Mouse (Mus musculus) G1E (cell line): Measurements from ENCODE around the gene Ick. TPM values are rescaled to one million over a fixed set of nuclear protein-coding genes. Genes with fewer than 3 reads are reported as not detected.
"Not testable (repeated sequence)": the region's sequence is repeated elsewhere in the genome, so short reads cannot be mapped to it uniquely, and the experiment has no call there.

Experiments
- ATAC-seq: 2 replicates; pipeline ENCODE4 v1.8.0; 2016; ENCODE audit warnings: mild to moderate bottlenecking; ENCODE audit not compliant: insufficient number of reproducible peaks, poor library complexity, low FRiP score, severe bottlenecking; ENCODE audit errors: extremely low read depth
- DNase-seq: peaks from one replicate; pipeline ENCODE4 v3.0.0; 2012; ENCODE audit warnings: low spot score
- H3K27me3 ChIP-seq: 2 replicates; pipeline ENCODE4 v1.6.1; 2012; ENCODE audit warnings: mild to moderate bottlenecking, low read length, inconsistent platforms; ENCODE audit not compliant: insufficient read depth
- H3K36me3 ChIP-seq: replicated peaks from 2 replicates; pipeline ENCODE3; 2012; ENCODE audit warnings: mild to moderate bottlenecking, inconsistent platforms
- H3K4me1 ChIP-seq: 2 replicates; pipeline ENCODE4 v1.6.1; 2012; ENCODE audit warnings: low read depth, low read length, inconsistent platforms, mixed read lengths; ENCODE audit not compliant: insufficient read depth
- H3K4me3 ChIP-seq: 2 replicates; pipeline ENCODE4 v1.5.1; 2012; ENCODE audit warnings: low read depth, mild to moderate bottlenecking, inconsistent platforms, low read length, moderate library complexity, mixed read lengths
- H3K9me3 ChIP-seq: replicated peaks from 2 replicates; pipeline ENCODE4 v1.6.1; 2012; ENCODE audit warnings: inconsistent platforms
- CTCF ChIP-seq: IDR thresholded peaks from 2 replicates; pipeline ENCODE4 v1.5.1; 2012; ENCODE audit warnings: low read depth, low read length, inconsistent platforms, mixed read lengths
- GATA1 ChIP-seq: IDR thresholded peaks from 2 replicates; pipeline ENCODE4 v1.6.1; 2012; ENCODE audit warnings: borderline replicate concordance, low read length, inconsistent platforms, mixed read lengths
- GATA2 ChIP-seq: IDR thresholded peaks from 2 replicates; pipeline ENCODE4 v1.6.1; 2012; ENCODE audit warnings: low read depth, low read length, inconsistent platforms, borderline replicate concordance
- POLR2AphosphoS5 ChIP-seq: IDR thresholded peaks from 2 replicates; pipeline ENCODE4 v1.6.1; 2012; ENCODE audit warnings: low read depth, low read length, inconsistent platforms; ENCODE audit not compliant: insufficient replicate concordance
- TAL1 ChIP-seq: conservative IDR thresholded peaks from 2 replicates; pipeline ENCODE4 v1.6.1; 2012; ENCODE audit warnings: low read depth, low read length, inconsistent platforms, mixed read lengths
- polyA plus RNA-seq: library from polyadenylated mRNA; stranded (reverse); fragments of >175 nt; gene quantifications from 2 replicates; pipeline ENCODE4 v1.2.3, GENCODE M21; 2012
- total RNA-seq, 2 experiments: library from RNA; stranded (forward) in 1 of 2; stranded (reverse) in 1 of 2; fragments of 200-1000 nt in 1 of 2; fragments of >200 nt in 1 of 2; fragmentation: Nextera tagmentation in 1 of 2; gene quantifications; 2 replicates each; pipeline ENCODE4 v1.2.3; 2014 to 2017

The Ick gene
- total and polyA plus RNA-seq, 3 experiments, result 14.9 to 59.1 (median 18.8) TPM

- Histone ChIP-seq H3K4me1 (peaks cover 13% of the 10 kb centered on the region), H3K36me3 (no peaks in the 10 kb centered on the region), H3K4me3 (no peak overlapping the region; the same call in 1 of the 2 replicates), H3K9me3 (no peaks in the 10 kb centered on the region), H3K27me3 (no peaks in the 10 kb centered on the region)
- DNase-seq, result no peak
- no peak for ATAC-seq
- TF ChIP-seq GATA1 (no peak), TAL1 (no peak)
Observed at GRCm38 (mm10) chr9:78176831-78177230, 67.8 kb downstream of the Ick start.

GRCm38 (mm10) chr9:78178197-78178596 lies 69.2 kb downstream of the Ick start:
- Histone ChIP-seq H3K36me3 (no peaks in the 10 kb centered on the region), H3K27me3 (no peaks in the 10 kb centered on the region), H3K9me3 (no peaks in the 10 kb centered on the region), H3K4me3 (no peak overlapping the region), H3K4me1 (peaks cover 13% of the 10 kb centered on the region)
- no peak for TF ChIP-seq CTCF
- TF ChIP-seq POLR2AphosphoS5, result no peak
- no peak for TF ChIP-seq GATA1
- no peak for TF ChIP-seq GATA2
- no peak for TF ChIP-seq TAL1
- ATAC-seq (no peak), DNase-seq (no peak)

- no peaks in the 10 kb centered on the region for H3K36me3 ChIP-seq
- no peaks in the 10 kb centered on the region for H3K9me3 ChIP-seq
- H3K4me1 ChIP-seq, result peaks cover 13% of the 10 kb centered on the region
- no peaks in the 10 kb centered on the region for H3K27me3 ChIP-seq
- ATAC-seq, result no peak
- no peak for DNase-seq
- TF ChIP-seq CTCF (no peak), POLR2AphosphoS5 (no peak), TAL1 (no peak), GATA1 (no peak), GATA2 (no peak)
- no peak overlapping the region for H3K4me3 ChIP-seq
Observed at GRCm38 (mm10) chr9:78179071-78179470, 70.1 kb downstream of the Ick start.

GRCm38 (mm10) chr9:78182474-78182873 lies 73.5 kb downstream of the Ick start, which contains the start of gene Gsta4:
Gene Gsta4, plus strand, starts transcription at chr9:78182774.
- H3K27me3 ChIP-seq, ATAC-seq, H3K4me1 ChIP-seq, H3K4me3 ChIP-seq, H3K9me3 ChIP-seq, H3K36me3 ChIP-seq, DNase-seq: not testable (repeated sequence)

- no peak for ATAC-seq
- no peaks in the 10 kb centered on the region for H3K9me3 ChIP-seq
- no peak overlapping the region for H3K4me3 ChIP-seq
- H3K4me1 ChIP-seq, result peaks cover 14% of the 10 kb centered on the region
- DNase-seq, result no peak
- 0 out of 2 replicates have a peak, but pooled peaks cover 3% of the 10 kb centered on the region for H3K27me3 ChIP-seq
- H3K36me3 ChIP-seq, result no peaks in the 10 kb centered on the region
- TF ChIP-seq GATA2 (no peak), GATA1 (no peak), TAL1 (no peak), CTCF (no peak), POLR2AphosphoS5 (no peak)
Observed at GRCm38 (mm10) chr9:78185686-78186085, 76.7 kb downstream of the Ick start.

- no peak for TF ChIP-seq CTCF
- no peak for TF ChIP-seq POLR2AphosphoS5
- no peak for TF ChIP-seq GATA2
- no peak for TF ChIP-seq TAL1
- no peak for TF ChIP-seq GATA1
- no peaks in the 10 kb centered on the region for H3K36me3 ChIP-seq
- ATAC-seq (peak; percentile 19), DNase-seq (no peak)
- H3K4me3 ChIP-seq, result no peak overlapping the region
- peaks cover 27% of the 10 kb centered on the region for H3K4me1 ChIP-seq
- no peaks in the 10 kb centered on the region for H3K9me3 ChIP-seq
- 0 out of 2 replicates have a peak, but pooled peaks cover 3% of the 10 kb centered on the region for H3K27me3 ChIP-seq
Observed at GRCm38 (mm10) chr9:78188910-78189309, 79.9 kb downstream of the Ick start.
